Mouse (Mus musculus): Measurements from ENCODE around the gene Ralbp1. TPM values are rescaled to one million over a fixed set of nuclear protein-coding genes. Genes with fewer than 3 reads are reported as not detected.

Gene Ralbp1
- total and polyA plus RNA-seq, 3 experiments = 53.2 to 69.6 TPM; not detected in 1

GRCm38 (mm10) chr17:65927077-65927476, 41.5 kb upstream of the Ralbp1 start:
- Histone ChIP-seq H3K27me3 (ENCODE audit: control insufficient read depth in 1 of 2, insufficient read depth in 2 of 2, low read length in 2 of 2) (no peaks in the 10 kb centered on the region), H3K9me3 (replicated peaks; ENCODE audit: insufficient read depth, low read length) (no peaks in the 10 kb centered on the region), H3K27ac (ENCODE audit: control insufficient read depth, low read depth, low read length) (no peak overlapping the region), H3K36me3 (ENCODE audit: control insufficient read depth in 1 of 2, insufficient read depth in 2 of 2, low read length in 2 of 2) (peaks cover 0 to 5% of the 10 kb centered on the region in 2 experiments; a peak in 1 of 4 replicates), H3K9ac (ENCODE audit: control insufficient read depth, low read depth, low read length, poor library complexity, severe bottlenecking) (no peak overlapping the region), H3K79me2 (ENCODE audit: control insufficient read depth, insufficient read depth, low read length, poor library complexity) (no peaks in the 10 kb centered on the region), H3K4me3 (ENCODE audit: control insufficient read depth in 1 of 2, insufficient read depth in 1 of 2, low read depth in 2 of 2, low read length in 2 of 2) (no peak overlapping the region), H3K4me1 (ENCODE audit: control insufficient read depth in 1 of 2, insufficient read depth in 2 of 2, low read length in 2 of 2) (no peaks in the 10 kb centered on the region)
- no peak for DNase-seq (ENCODE audit: low read depth, low spot score)
- TF ChIP-seq MYB (IDR thresholded peaks at IDR 0.05; ENCODE audit: low read depth, low read length) (no peak), MEF2A (IDR thresholded peaks at IDR 0.05; ENCODE audit: extremely low read depth, insufficient replicate concordance, low read depth, low read length, poor library complexity, severe bottlenecking) (no peak), EP300 (IDR thresholded peaks at IDR 0.05; ENCODE audit: low read depth in 1 of 2, low read length in 2 of 2) (no peak), CTCF (IDR thresholded peaks at IDR 0.05 in 2 of 3, conservative IDR thresholded peaks at IDR 0.05 in 1 of 3; ENCODE audit: control insufficient read depth in 1 of 3, insufficient read depth in 1 of 3, low read depth in 2 of 3, low read length in 3 of 3, poor library complexity in 1 of 3, severe bottlenecking in 1 of 3) (no peak), POLR2AphosphoS2 (IDR thresholded peaks at IDR 0.05; ENCODE audit: low read length) (no peak)

GRCm38 (mm10) chr17:65924218-65924617, 38.6 kb upstream of the Ralbp1 start:
- no peaks in the 10 kb centered on the region for H3K79me2 ChIP-seq (ENCODE audit: control insufficient read depth, insufficient read depth, low read length, poor library complexity)
- no peak overlapping the region for H3K27ac ChIP-seq (ENCODE audit: control insufficient read depth, low read depth, low read length)
- H3K36me3 ChIP-seq (ENCODE audit: control insufficient read depth in 1 of 2, insufficient read depth in 2 of 2, low read length in 2 of 2) = peaks cover 5 to 9% of the 10 kb centered on the region in 2 experiments; a peak in 3 of 4 replicates
- DNase-seq (ENCODE audit: low read depth, low spot score) = no peak
- H3K27me3 ChIP-seq (ENCODE audit: control insufficient read depth in 1 of 2, insufficient read depth in 2 of 2, low read length in 2 of 2) = no peaks in the 10 kb centered on the region
- TF ChIP-seq GABPA (IDR thresholded peaks at IDR 0.05; ENCODE audit: low read depth, low read length) = no peak
- TF ChIP-seq E2F4 (IDR thresholded peaks at IDR 0.05; ENCODE audit: borderline replicate concordance, low read depth, low read length) = no peak
- no peak for TF ChIP-seq ZMIZ1 (IDR thresholded peaks at IDR 0.05; ENCODE audit: low read depth, low read length)
- no peak for TF ChIP-seq USF1 (IDR thresholded peaks at IDR 0.05; ENCODE audit: low read depth, low read length)
- TF ChIP-seq EP300 (IDR thresholded peaks at IDR 0.05; ENCODE audit: low read depth in 1 of 2, low read length in 2 of 2) = no peak
- TF ChIP-seq TBP (IDR thresholded peaks at IDR 0.05; ENCODE audit: low read depth, low read length) = no peak
- no peak overlapping the region for H3K4me3 ChIP-seq (ENCODE audit: control insufficient read depth in 1 of 2, insufficient read depth in 1 of 2, low read depth in 2 of 2, low read length in 2 of 2)
- H3K9me3 ChIP-seq (replicated peaks; ENCODE audit: insufficient read depth, low read length) = no peaks in the 10 kb centered on the region
- H3K9ac ChIP-seq (ENCODE audit: control insufficient read depth, low read depth, low read length, poor library complexity, severe bottlenecking) = no peak overlapping the region
- peaks cover 0 to 8% of the 10 kb centered on the region in 2 experiments; a peak in 3 of 4 replicates for H3K4me1 ChIP-seq (ENCODE audit: control insufficient read depth in 1 of 2, insufficient read depth in 2 of 2, low read length in 2 of 2)

- peak; percentile 83 for DNase-seq (ENCODE audit: low read depth, low spot score)
- Histone ChIP-seq H3K4me1 (ENCODE audit: control insufficient read depth in 1 of 2, insufficient read depth in 2 of 2, low read length in 2 of 2) (peaks cover 0 to 12% of the 10 kb centered on the region in 2 experiments; a peak in 3 of 4 replicates), H3K27ac (ENCODE audit: control insufficient read depth, low read depth, low read length) (no peak overlapping the region; the same call in 1 of the 2 replicates), H3K4me3 (ENCODE audit: control insufficient read depth in 1 of 2, insufficient read depth in 1 of 2, low read depth in 2 of 2, low read length in 2 of 2) (no peak overlapping the region), H3K9me3 (replicated peaks; ENCODE audit: insufficient read depth, low read length) (no peaks in the 10 kb centered on the region), H3K9ac (ENCODE audit: control insufficient read depth, low read depth, low read length, poor library complexity, severe bottlenecking) (no peak overlapping the region), H3K79me2 (ENCODE audit: control insufficient read depth, insufficient read depth, low read length, poor library complexity) (no peaks in the 10 kb centered on the region), H3K27me3 (ENCODE audit: control insufficient read depth in 1 of 2, insufficient read depth in 2 of 2, low read length in 2 of 2) (no peaks in the 10 kb centered on the region), H3K36me3 (ENCODE audit: control insufficient read depth in 1 of 2, insufficient read depth in 2 of 2, low read length in 2 of 2) (peaks cover 5 to 9% of the 10 kb centered on the region in 2 experiments; a peak in 3 of 4 replicates)
- TF ChIP-seq CHD2 (IDR thresholded peaks at IDR 0.05; ENCODE audit: low read length) (peak; percentile 39), CHD1 (IDR thresholded peaks at IDR 0.05; ENCODE audit: low read depth, low read length) (no peak), MXI1 (IDR thresholded peaks at IDR 0.05; ENCODE audit: low read depth, low read length) (0 out of 2 replicates have a peak, but pooled peaks have one; percentile 29), HCFC1 (IDR thresholded peaks at IDR 0.05; ENCODE audit: low read depth, low read length) (0 out of 2 replicates have a peak, but pooled peaks have one; percentile 32)
These were observed 36.4 kb upstream of the Ralbp1 start for GRCm38 (mm10) chr17:65921975-65922374.
